Mouse (Mus musculus): ENCODE results near the gene Casc3. TPM values are rescaled to one million over a fixed set of nuclear protein-coding genes. Genes with fewer than 3 reads are reported as not detected.

The Casc3 gene
- total RNA-seq, 2 experiments from 2014 or later: 52.3 to 55.8 TPM

Other genes with a start within 250 kb of the Casc3 start
- 10 to 100 TPM; 44.1 to 49.6 TPM for gene Ormdl3, start 217.5 kb upstream of the Casc3 start, total RNA-seq (2021)
- gene Lrrc3c, start 206.6 kb upstream of the Casc3 start, total RNA-seq (2021): not detected
- 10 to 100 TPM; 12.6 to 16.8 TPM for gene Gm12355, start 179.2 kb upstream of the Casc3 start, total RNA-seq (2021)
- gene Gsdma3, start 178.5 kb upstream of the Casc3 start, total RNA-seq (2021): under 1 TPM; 0.30 to 0.36 TPM
- gene Gsdma2, start 158.1 kb upstream of the Casc3 start, total RNA-seq (2021): not detected
- under 1 TPM; 0.13 to 0.16 TPM for gene Gsdma, start 140.6 kb upstream of the Casc3 start, total RNA-seq (2021)
- 100 to 1,000 TPM; 136 to 138 TPM for gene Psmd3, start 122.4 kb upstream of the Casc3 start, total RNA-seq (2021)
- gene Csf3, start 103.6 kb upstream of the Casc3 start, total RNA-seq (2021): not detected
- 100 to 1,000 TPM in 1 of 2 experiments, 10 to 100 TPM in 1; 91.7 to 102 TPM for gene Med24, start 75.5 kb upstream of the Casc3 start, total RNA-seq (2021)
- gene Thra, start 64.3 kb upstream of the Casc3 start, total RNA-seq (2021): 1,000 to 10,000 TPM; 1,115 to 1,123 TPM
- 10 to 100 TPM; 63.3 to 70.5 TPM for gene Nr1d1, start 29.6 kb upstream of the Casc3 start, total RNA-seq (2021)
- 100 to 1,000 TPM; 162 to 177 TPM for gene Msl1, start 9.4 kb upstream of the Casc3 start, total RNA-seq (2021)
- gene Rapgefl1, start 31.9 kb downstream of the Casc3 start, total RNA-seq (2021): 100 to 1,000 TPM; 121 to 122 TPM
- gene Wipf2, start 58.7 kb downstream of the Casc3 start, total RNA-seq (2021): 10 to 100 TPM; 28.5 to 29.6 TPM
- under 1 TPM; 0.32 TPM for gene Cdc6, start 102.9 kb downstream of the Casc3 start, total RNA-seq (2021)
- gene Rara, start 122.9 kb downstream of the Casc3 start, total RNA-seq (2021): 10 to 100 TPM; 16.6 to 16.9 TPM
- 1 to 10 TPM; 4.1 to 5.1 TPM for gene Gjd3, start 178.1 kb downstream of the Casc3 start, total RNA-seq (2021)
- 10 to 100 TPM; 10.1 to 12.0 TPM for gene Top2a, start 219.3 kb downstream of the Casc3 start, total RNA-seq (2021)
- 10 to 100 TPM; 78.1 to 83.3 TPM for gene Igfbp4, start 236.3 kb downstream of the Casc3 start, total RNA-seq (2021)

All from left cerebral cortex, postnatal 10 days (tissue).